Mouse (Mus musculus) stomach, embryonic 15.5 days (tissue): ENCODE data around the gene Derl3. TPM values are rescaled to one million over a fixed set of nuclear protein-coding genes. Genes with fewer than 3 reads are reported as not detected.
"Not testable (repeated sequence)": the region's sequence is repeated elsewhere in the genome, so short reads cannot be mapped to it uniquely, and the experiment has no call there.

Experiments
- ATAC-seq: fragments of 200-750 bp; cut with Nextera tagmentation; 2 replicates; pipeline ENCODE4 v1.8.0; 2017; ENCODE audit warnings: low read depth, moderate number of reproducible peaks, moderate TSS enrichment; ENCODE audit not compliant: insufficient read depth, low FRiP score
- H3K27ac ChIP-seq: fragments of 300-500 bp; sonication (generic); 2 replicates; pipeline ENCODE4 v1.5.1; 2015; ENCODE audit warnings: mild to moderate bottlenecking, inconsistent platforms
- H3K27me3 ChIP-seq: fragments of 300-500 bp; sonication (generic); replicated peaks from 2 replicates; pipeline ENCODE4 v1.6.1; 2015; ENCODE audit warnings: inconsistent platforms
- H3K36me3 ChIP-seq: fragments of 300-500 bp; sonication (generic); 2 replicates; pipeline ENCODE4 v1.6.1; 2015; ENCODE audit warnings: inconsistent platforms
- H3K4me1 ChIP-seq: fragments of 300-500 bp; sonication (generic); 2 replicates; pipeline ENCODE4 v1.6.1; 2015; ENCODE audit warnings: inconsistent platforms
- H3K4me2 ChIP-seq: fragments of 300-500 bp; sonication (generic); 2 replicates; pipeline ENCODE4 v1.6.1; 2015; ENCODE audit warnings: mild to moderate bottlenecking, inconsistent platforms
- H3K4me3 ChIP-seq: fragments of 300-500 bp; sonication (generic); replicated peaks from 2 replicates; pipeline ENCODE4 v1.5.1; 2015; ENCODE audit warnings: inconsistent platforms
- H3K9ac ChIP-seq: fragments of 300-500 bp; sonication (generic); 2 replicates; pipeline ENCODE4 v1.6.1; 2015; ENCODE audit warnings: inconsistent platforms
- H3K9me3 ChIP-seq: fragments of 300-500 bp; sonication (generic); 2 replicates; pipeline ENCODE4 v1.6.1; 2016; ENCODE audit warnings: inconsistent platforms
- WGBS: fragments of 180-500 bp; shearing (Covaris S2); methylation state at CpG from one replicate; pipeline ENCODE4 v1.1.7; 2015; 5-methylcytosine and 5-hydroxymethylcytosine counted together
- polyA plus RNA-seq: library from polyadenylated mRNA; unstranded; fragments of >200 nt; fragmentation: Nextera tagmentation; extraction: Ambion mirVana; gene quantifications from 2 replicates; pipeline ENCODE4 v1.2.1, GENCODE M21; 2015

Gene Derl3
- polyA plus RNA-seq, 1 experiment from 2014 or later = 6.6 TPM

DNA sequence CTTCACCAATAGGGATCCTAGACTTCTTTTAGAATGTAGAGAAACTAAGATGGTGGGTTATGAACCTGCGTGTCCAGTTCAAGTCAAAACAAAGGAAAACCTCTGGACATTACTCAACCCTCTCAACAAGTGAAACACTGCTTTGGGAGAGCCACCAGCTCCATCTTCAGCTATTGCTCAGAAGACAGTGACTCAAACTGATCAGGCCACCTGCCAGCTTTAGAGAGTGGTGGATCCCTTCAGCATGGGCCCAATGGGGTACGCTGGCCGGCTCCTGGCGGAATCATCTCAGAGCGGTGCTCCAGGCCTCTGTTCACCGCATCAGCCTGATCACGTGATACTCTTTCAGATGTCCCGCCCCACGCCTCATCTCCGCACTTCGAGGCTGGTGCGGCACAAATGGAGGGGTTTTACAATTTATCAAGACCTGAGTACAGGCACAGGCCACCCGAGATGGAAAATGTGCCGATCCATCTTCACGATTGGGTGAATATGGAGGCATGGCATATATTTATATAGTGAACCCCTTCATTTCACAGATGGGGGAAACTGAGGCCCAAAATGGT lies 37.7 kb upstream of the Derl3 start:
- no peak for ATAC-seq
- peaks cover 18% of the 10 kb centered on the region for H3K4me1 ChIP-seq
- WGBS = 89% methylated on average over 15 of the region's 15 CpGs
- no peak overlapping the region for H3K27ac ChIP-seq
- H3K9me3 ChIP-seq = no peaks in the 10 kb centered on the region
- H3K27me3 ChIP-seq = no peaks in the 10 kb centered on the region
- H3K4me3 ChIP-seq = no peak overlapping the region
- peaks cover 6% of the 10 kb centered on the region; the same call in 1 of the 2 replicates for H3K36me3 ChIP-seq
- H3K4me2 ChIP-seq = no peak overlapping the region
- H3K9ac ChIP-seq = no peak overlapping the region

DNA sequence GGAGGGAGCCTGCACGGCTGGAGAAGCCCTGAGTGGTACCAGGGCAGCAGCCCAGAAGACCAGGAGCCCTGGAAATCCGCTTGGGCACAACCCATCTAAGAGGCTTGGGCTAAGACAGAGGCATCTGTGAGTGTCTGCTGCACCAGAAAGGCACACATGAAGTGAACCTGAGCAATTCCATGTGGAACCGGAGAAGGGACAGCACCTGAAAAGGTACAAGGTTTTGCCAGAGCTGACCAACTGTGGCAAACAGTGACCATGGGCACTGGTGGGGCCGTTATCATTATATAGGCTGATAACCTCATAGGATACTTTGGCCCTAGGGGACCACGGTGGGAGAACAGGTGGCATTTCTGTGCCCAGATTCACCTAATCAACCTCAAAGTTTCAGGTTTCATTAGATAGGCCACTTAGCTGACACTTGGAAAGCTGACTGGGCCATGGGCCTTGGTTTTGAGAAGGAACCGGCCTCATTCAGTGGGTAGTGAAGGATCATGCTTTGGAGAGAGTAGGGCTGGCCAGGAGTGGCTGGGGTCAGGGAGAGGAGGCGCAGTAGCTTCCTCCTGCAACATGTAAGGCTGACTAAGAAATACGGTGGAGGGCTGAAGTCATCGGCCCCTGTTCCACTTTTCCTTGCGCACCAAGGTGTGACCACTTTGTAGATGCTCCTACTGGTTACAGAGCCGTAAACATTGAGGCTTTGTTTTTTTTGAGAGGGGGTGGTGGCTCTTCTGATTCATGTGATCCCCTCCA lies 36.9 kb upstream of the Derl3 start:
- 77% methylated on average over 11 of the region's 11 CpGs for WGBS
- no peak for ATAC-seq
- H3K9ac ChIP-seq = no peak overlapping the region
- H3K4me2 ChIP-seq = no peak overlapping the region
- no peaks in the 10 kb centered on the region for H3K9me3 ChIP-seq
- H3K4me3 ChIP-seq = no peak overlapping the region
- H3K36me3 ChIP-seq = peaks cover 6% of the 10 kb centered on the region; the same call in 1 of the 2 replicates
- peaks cover 17% of the 10 kb centered on the region for H3K4me1 ChIP-seq
- no peaks in the 10 kb centered on the region for H3K27me3 ChIP-seq
- H3K27ac ChIP-seq = no peak overlapping the region

DNA sequence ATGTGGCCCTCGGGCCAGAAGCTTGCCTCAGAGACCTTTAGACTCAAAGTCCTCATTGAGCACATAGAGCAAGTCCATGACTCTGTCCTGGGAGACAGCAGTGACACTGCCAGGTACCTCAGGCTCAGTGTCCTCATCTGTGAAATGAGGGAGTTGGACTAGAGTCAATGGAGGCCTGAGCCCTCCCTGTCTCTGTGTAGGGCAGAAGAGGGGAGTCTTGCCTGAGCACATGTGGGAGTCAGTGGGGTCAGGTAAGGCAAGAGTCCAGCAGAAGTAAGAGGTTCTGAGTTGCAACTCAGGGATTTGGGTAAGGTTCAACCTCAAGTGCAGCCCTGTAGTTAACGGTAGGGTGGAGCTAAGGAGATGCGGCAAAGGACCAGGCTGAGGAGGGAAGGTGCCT lies 36.2 kb upstream of the Derl3 start:
- no peak overlapping the region for H3K4me2 ChIP-seq
- WGBS = 72% methylated on average over 3 of the region's 3 CpGs
- no peak for ATAC-seq

DNA sequence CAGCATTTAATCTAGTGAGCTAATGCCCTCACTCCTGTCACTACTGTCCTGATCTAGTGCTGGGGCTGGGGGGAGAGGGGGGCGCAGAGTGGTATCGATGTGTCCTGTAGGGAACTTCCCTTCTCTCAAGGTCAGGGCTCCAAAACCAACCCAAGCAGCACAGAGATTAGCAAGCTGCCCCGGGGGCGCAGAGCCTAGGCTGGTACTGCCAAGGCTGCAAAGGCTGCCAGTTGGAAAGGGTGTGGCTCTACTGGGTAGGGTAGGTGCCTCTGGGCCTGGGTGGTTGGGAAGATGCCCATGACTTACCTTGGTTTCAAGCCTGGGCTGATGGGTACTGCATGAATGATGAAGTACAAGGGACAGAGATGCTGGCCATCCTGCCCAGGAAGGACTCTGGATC lies 35.6 kb upstream of the Derl3 start:
- ATAC-seq = no peak
- peaks cover 15% of the 10 kb centered on the region for H3K4me1 ChIP-seq
- no peak overlapping the region for H3K27ac ChIP-seq
- H3K9ac ChIP-seq = no peak overlapping the region
- 84% methylated on average over 4 of the region's 4 CpGs for WGBS
- H3K9me3 ChIP-seq = no peaks in the 10 kb centered on the region
- no peaks in the 10 kb centered on the region for H3K27me3 ChIP-seq
- H3K4me3 ChIP-seq = no peak overlapping the region
- peaks cover 6% of the 10 kb centered on the region; the same call in 1 of the 2 replicates for H3K36me3 ChIP-seq
- no peak overlapping the region for H3K4me2 ChIP-seq

More for the DNA sequence above, 36.2 kb upstream of the Derl3 start:
- H3K9me3 ChIP-seq = no peaks in the 10 kb centered on the region
- H3K4me1 ChIP-seq = peaks cover 15% of the 10 kb centered on the region
- H3K4me3 ChIP-seq = no peak overlapping the region
- H3K9ac ChIP-seq = no peak overlapping the region
- peaks cover 6% of the 10 kb centered on the region; the same call in 1 of the 2 replicates for H3K36me3 ChIP-seq
- H3K27me3 ChIP-seq = no peaks in the 10 kb centered on the region
- H3K27ac ChIP-seq = no peak overlapping the region

DNA sequence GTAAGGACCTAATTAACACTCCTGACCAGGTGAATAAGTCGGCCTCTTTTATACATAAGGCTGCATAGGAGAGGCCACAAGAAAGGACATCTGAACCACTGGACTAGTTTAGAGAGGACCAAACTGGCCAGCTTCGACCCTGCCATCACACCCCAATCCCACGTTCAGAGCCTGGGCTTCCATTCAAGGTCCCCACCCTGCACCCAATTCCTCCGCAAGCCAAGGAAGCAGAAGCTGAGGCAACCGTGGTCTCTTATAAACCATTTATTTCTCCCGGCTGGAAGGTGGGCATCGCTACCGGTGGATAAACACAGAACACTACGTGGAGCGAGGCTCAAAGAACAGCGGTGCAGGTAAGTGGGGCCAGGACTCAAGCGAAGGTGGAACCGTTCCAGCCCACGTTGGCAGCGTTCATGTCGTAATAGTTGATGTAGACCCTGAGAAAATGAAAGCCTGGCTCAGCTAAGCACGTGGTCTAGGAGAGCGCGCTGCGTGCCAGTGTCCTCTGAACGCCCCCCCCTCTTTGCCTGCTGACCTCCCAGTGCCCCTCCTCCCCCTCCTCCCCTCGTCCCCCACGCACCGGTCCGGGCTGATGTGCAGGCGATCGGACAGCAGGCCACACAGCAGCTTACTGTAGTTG lies 34.0 kb upstream of the Derl3 start:
- H3K4me1 ChIP-seq = peaks cover 15% of the 10 kb centered on the region
- peak overlapping the region; percentile 73 for H3K4me2 ChIP-seq
- peak overlapping the region; percentile 77 for H3K4me3 ChIP-seq
- peak; percentile 55 for ATAC-seq
- H3K27ac ChIP-seq = peak overlapping the region; percentile 96
- WGBS = 2% methylated on average over 27 of the region's 27 CpGs
- H3K27me3 ChIP-seq = no peaks in the 10 kb centered on the region
- H3K9me3 ChIP-seq = no peaks in the 10 kb centered on the region
- H3K9ac ChIP-seq = peak overlapping the region; percentile 85; the same call in 1 of the 2 replicates
- peaks cover 6% of the 10 kb centered on the region; the same call in 1 of the 2 replicates for H3K36me3 ChIP-seq

DNA sequence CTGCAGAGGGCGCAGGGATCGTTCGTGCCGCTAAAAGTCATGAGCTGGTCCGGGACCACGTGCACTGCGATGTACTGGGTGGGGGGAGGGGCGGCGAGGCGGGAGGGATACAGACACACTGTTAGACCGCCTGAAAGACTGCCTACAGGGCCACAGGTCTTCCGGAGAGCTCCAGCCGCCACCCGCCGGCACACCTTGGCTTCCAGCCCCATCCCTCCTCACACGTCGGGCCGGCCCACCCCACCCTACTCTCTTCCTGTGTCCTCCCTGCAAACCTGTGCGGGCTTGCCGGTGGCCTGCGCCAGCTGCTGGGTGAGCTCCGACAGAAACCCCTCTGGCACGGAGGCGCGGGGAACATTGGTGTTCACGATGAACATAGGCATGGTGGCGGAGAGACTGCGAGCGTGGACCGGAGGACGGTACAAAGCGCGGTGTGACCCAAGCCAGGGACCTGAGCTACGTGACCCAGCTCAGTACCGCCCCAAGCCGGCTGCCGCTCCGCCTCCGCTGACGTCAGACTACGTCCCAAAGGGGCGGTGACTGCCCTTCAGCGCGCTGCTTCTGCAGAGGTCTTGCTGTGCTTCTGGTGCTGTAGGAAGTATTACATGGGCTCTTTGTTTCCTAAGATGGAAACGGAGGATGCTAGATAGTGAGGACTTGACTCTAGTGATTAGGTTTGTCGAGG lies 33.3 kb upstream of the Derl3 start, which contains the start of gene Mif:
Gene Mif (minus strand): TSS at position 455 of the 685 bp plus-strand sequence.
- peak; percentile 96 for ATAC-seq
- WGBS = under 1% methylated on average over 46 of the region's 46 CpGs
- H3K9me3 ChIP-seq, H3K27me3 ChIP-seq, H3K36me3 ChIP-seq: not testable (repeated sequence)
- Histone ChIP-seq H3K27ac (peak within 1 kb of the TSS; percentile 96), H3K9ac (peak within 1 kb of the TSS; percentile 85), H3K4me2 (peak within 1 kb of the TSS; percentile 73), H3K4me1 (peaks cover 15% of the 10 kb centered on the region), H3K4me3 (peak within 1 kb of the TSS; percentile 77)

DNA sequence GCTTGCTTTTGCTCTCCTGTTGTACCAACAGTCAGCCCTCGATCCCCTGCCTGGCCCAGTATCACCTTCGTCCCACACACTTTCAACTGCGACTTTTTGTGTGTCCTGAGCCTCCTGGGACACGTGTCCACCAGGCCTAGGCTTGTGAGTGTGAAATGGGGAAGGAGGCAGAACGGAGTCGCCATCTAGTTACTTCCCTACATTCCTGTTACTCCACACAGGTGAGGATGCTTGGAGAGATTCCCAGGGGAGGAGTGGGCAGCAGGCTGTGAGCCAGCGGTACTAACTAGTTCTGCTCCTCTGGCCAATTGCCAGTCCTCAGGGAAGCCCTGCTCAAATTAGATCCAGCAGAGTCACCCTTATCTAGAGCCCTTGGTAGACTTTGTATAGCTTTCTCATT lies 32.5 kb upstream of the Derl3 start:
- WGBS = 31% methylated on average over 7 of the region's 7 CpGs
- H3K4me3 ChIP-seq = no peak overlapping the region
- H3K9me3 ChIP-seq = no peaks in the 10 kb centered on the region
- no peaks in the 10 kb centered on the region for H3K27me3 ChIP-seq
- H3K4me1 ChIP-seq = peaks cover 15% of the 10 kb centered on the region
- ATAC-seq = no peak
- H3K4me2 ChIP-seq = peak overlapping the region; percentile 73; the same call in 1 of the 2 replicates
- H3K9ac ChIP-seq = no peak overlapping the region
- peak overlapping the region; percentile 96 for H3K27ac ChIP-seq
- peaks cover 6% of the 10 kb centered on the region; the same call in 1 of the 2 replicates for H3K36me3 ChIP-seq

DNA sequence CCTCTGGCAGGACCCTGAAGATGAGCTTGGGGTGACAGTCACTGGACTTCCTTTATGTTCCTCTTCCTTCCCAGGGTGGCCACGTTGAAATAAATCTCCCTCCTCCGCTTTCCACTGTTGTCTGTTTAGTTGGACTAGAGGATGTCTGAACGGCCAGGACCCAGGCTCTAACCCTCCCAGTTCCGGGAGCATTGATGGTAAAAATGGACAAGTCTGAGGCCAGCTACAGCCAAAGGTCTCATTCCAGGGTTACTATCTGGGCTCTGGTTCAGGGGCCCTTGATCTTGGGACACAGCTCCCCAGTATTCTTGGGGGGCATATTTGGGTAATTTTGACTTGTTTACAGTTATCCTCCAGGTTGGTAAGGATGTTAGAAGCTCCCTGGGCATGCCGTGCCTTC lies 31.6 kb upstream of the Derl3 start:
- Histone ChIP-seq H3K36me3 (peaks cover 6% of the 10 kb centered on the region; the same call in 1 of the 2 replicates), H3K9ac (no peak overlapping the region), H3K4me1 (peaks cover 15% of the 10 kb centered on the region), H3K9me3 (no peaks in the 10 kb centered on the region), H3K4me2 (no peak overlapping the region), H3K4me3 (no peak overlapping the region), H3K27ac (no peak overlapping the region), H3K27me3 (no peaks in the 10 kb centered on the region)
- 80% methylated on average over 5 of the region's 5 CpGs for WGBS
- no peak for ATAC-seq

DNA sequence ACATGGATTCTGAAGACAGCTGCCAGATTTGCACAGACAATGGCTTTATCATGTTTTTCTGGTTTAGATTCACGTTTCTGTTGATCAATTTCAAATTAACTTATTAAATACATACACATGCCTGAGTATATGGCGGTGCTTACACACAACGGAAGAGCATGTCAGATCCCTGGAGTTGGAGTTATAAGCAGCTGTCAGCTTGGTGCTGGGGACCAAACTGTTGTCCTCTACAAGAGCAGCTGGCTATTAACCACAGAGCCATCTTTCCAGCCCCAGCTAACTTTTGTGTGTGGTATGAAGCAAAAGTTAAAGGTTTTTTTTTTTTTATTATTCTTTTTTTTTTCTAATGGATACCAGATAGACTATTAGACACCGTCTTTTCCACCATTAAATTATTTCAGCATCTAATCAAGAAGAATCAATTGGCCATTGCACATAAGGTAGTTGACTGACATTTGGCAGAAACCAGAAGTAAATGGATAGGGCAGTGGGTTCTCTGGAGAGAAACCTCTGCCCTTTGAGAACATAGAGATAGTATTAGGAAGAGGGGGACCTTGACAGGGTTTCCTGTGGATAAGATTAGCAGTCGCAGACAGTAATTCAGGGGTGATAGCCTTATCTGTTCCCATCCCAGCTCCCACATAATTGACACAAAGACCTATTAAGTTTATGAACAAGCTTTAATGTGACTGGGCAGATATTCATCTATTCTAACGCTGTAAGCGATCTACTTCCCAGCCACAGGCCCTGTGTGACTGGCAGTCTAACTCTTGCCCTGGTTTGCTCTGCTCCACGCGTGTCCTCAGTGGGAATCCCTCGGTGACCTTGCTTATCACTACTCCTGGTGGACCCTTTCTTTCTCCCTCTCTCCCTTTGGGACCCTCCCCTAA lies 20.9 kb upstream of the Derl3 start:
- Histone ChIP-seq H3K27me3 (no peaks in the 10 kb centered on the region), H3K4me2 (peak overlapping the region; percentile 57), H3K4me3 (peak overlapping the region; percentile 33), H3K36me3 (no peaks in the 10 kb centered on the region), H3K4me1 (0 out of 2 replicates have a peak, but pooled peaks cover 12% of the 10 kb centered on the region), H3K27ac (no peak overlapping the region), H3K9ac (no peak overlapping the region), H3K9me3 (no peaks in the 10 kb centered on the region)
- WGBS = 33% methylated on average over 10 of the region's 10 CpGs
- ATAC-seq = no peak

DNA sequence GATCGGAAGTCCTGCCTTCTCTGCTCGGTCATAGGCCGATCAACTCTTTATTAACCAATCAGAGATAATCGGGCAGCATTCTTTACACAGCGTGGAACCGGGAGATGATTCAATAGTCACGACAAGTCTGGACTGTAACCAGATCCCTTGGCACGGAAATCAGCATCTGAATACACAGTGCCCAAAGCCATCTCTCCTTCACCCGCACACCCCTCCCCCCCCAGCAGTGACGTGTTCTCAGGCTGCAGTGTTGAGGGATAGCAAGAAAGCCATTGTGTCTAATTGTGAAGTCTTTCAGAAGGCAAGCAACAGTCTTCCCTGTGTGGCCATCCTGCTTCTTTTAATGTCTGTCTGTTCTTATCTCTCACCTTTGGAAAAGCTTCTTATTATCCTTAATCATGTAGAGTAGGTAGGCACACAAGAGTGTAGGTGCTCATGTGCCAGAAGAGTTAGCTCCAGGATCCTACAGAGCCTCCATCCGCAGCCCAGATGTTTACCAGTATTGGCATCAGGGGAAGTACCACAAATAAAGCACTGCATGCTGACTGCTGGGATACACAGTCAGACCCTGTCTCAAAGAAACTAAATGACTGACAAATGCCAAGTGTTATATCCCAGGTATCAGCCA lies 20.2 kb upstream of the Derl3 start:
- WGBS = 2% methylated on average over 11 of the region's 11 CpGs
- Histone ChIP-seq H3K27me3 (no peaks in the 10 kb centered on the region), H3K36me3 (no peaks in the 10 kb centered on the region), H3K9me3 (no peaks in the 10 kb centered on the region), H3K4me1 (0 out of 2 replicates have a peak, but pooled peaks cover 12% of the 10 kb centered on the region), H3K4me3 (peak overlapping the region; percentile 33), H3K9ac (no peak overlapping the region), H3K27ac (peak overlapping the region; percentile 26), H3K4me2 (peak overlapping the region; percentile 57)
- peak; percentile 92 for ATAC-seq
